Mouse (Mus musculus): ENCODE data around the gene Arhgef3. TPM values are rescaled to one million over a fixed set of nuclear protein-coding genes. Genes with fewer than 3 reads are reported as not detected.

Gene Arhgef3
- polyA plus RNA-seq, 1 experiment from 2014 or later, result 2.9 TPM

DNA sequence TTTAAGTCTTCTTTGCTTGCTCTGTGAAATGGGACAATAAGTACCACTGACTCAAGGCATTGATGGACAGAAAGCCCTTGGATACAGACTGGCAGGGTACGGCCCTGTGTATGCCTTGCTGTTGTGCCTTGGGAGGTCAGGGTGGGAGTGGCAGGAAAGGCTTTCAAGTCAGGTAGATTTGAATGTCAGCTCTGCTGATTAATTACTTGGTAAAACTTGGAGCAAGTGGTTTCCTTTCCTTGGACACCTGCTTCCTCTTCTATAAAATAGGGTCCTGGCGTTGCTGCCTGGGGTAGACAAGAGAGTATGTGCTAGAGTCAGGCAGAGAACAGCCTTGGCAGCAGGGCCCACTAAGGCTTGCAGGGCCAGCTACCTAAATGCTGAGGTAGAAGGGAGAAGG, 233.4 kb downstream of the Arhgef3 start:
- Histone ChIP-seq H3K9me3 (ENCODE audit: control insufficient read depth, low read length) (no peaks in the 10 kb centered on the region), H3K27ac (ENCODE audit: low read depth, low read length) (no peak overlapping the region), H3K4me1 (replicated peaks; ENCODE audit: control insufficient read depth, insufficient read depth, low read length) (no peaks in the 10 kb centered on the region), H3K4me3 (ENCODE audit: low read depth, low read length) (no peak overlapping the region), H3K9ac (ENCODE audit: low read length) (no peak overlapping the region), H3K36me3 (ENCODE audit: control insufficient read depth, insufficient read depth, low read length) (no peaks in the 10 kb centered on the region), H3K27me3 (ENCODE audit: control insufficient read depth, insufficient read depth, low read length) (no peaks in the 10 kb centered on the region), H3K4me2 (ENCODE audit: low read depth, low read length, severe bottlenecking) (no peak overlapping the region)
- ATAC-seq (replicated peaks; ENCODE audit: low FRiP score) (no peak), DNase-seq (ENCODE audit: low spot score) (no peak)
- 96% methylated on average over 2 of the region's 2 CpGs for WGBS

DNA sequence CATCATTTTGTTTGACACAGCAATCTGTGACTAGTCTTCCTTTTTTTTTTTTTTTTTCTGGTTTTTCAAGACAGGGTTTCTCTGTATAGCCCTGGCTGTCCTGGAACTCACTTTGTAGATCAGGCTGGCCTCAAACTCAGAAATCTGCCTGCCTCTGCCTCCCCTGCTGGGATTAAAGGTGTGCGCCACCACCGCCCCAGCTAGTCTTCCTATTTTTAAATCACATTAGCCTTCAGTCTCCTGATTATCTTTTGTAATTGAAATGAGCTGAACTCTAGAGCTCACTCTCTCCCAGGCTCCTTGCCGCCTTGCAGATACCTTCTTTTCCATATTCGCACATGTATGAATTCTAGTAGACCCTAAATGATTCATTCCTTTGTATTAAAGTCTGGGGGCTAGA, 234.0 kb downstream of the Arhgef3 start:
- no peak overlapping the region for H3K9ac ChIP-seq (ENCODE audit: low read length)
- no peaks in the 10 kb centered on the region for H3K4me1 ChIP-seq (replicated peaks; ENCODE audit: control insufficient read depth, insufficient read depth, low read length)
- no peaks in the 10 kb centered on the region for H3K9me3 ChIP-seq (ENCODE audit: control insufficient read depth, low read length)
- H3K4me3 ChIP-seq (ENCODE audit: low read depth, low read length), result no peak overlapping the region
- DNase-seq (ENCODE audit: low spot score) (no peak), ATAC-seq (replicated peaks; ENCODE audit: low FRiP score) (no peak)
- H3K27me3 ChIP-seq (ENCODE audit: control insufficient read depth, insufficient read depth, low read length), result no peaks in the 10 kb centered on the region
- no peak overlapping the region for H3K27ac ChIP-seq (ENCODE audit: low read depth, low read length)
- no peaks in the 10 kb centered on the region for H3K36me3 ChIP-seq (ENCODE audit: control insufficient read depth, insufficient read depth, low read length)
- no peak overlapping the region for H3K4me2 ChIP-seq (ENCODE audit: low read depth, low read length, severe bottlenecking)
- 87% methylated on average over 4 of the region's 4 CpGs for WGBS

DNA sequence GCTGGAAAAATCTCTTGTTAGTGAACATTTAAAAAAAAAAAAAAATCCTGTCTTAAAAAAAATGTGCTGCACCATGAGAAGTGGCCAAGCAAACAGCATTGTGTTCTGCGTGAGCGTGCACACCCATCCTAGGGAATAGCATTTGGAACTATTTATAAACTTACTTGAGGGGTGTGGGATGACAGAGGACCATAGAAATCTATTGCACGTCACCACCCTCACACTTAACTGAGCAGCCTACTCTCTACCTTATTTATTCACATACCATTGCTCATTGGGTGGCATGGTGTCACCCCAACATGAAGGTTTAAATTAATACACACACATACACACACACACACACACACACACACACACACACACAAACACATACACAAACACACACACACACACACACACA, 234.4 kb downstream of the Arhgef3 start:
- 92% methylated on average over 3 of the region's 3 CpGs for WGBS
- no peak for ATAC-seq (replicated peaks; ENCODE audit: low FRiP score)
- no peaks in the 10 kb centered on the region for H3K36me3 ChIP-seq (ENCODE audit: control insufficient read depth, insufficient read depth, low read length)

DNA sequence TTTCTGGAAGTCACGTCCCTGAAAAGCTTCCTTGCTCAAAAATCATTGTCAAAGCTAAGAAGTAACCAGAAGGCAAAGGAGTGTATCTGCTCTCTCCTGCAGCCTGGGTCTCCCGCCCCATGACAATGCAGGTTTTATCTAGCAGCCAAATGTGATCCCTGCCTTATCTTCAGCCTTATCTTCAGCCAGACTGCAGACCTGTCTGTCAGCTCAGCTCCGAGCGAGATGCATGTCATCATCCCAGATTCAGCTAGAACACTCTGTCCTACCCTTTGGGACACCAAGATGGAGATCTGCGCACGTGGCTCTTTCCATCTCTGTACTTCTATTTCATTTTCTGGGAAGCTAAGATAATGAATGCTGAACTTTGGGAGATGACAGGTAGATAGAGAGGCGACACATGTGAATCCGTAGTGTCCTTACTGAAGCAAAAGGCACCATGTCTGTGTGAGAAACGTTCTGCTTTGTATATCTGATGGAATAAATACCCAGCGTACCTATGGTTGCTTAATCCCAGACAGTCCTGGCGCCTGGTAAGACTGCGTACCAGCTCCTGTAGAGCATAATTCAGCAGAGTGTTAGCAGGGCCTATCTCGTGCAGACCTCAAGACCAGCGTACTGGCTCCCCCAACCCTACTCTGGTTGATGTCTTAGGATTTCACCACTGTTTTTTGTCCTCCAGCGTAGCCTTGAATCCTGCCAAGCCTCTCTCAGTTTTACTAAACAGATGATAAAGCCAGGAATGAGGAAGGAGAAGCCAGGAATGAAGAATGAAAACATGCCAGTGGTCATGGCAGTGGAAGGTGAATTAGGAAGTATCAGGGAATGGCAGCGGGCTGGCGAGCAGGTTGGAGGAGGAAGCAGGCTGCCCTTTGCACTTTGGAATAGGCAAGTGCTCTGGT, 235.4 kb downstream of the Arhgef3 start:
- WGBS, result 91% methylated on average over 17 of the region's 17 CpGs

More for the DNA sequence above, 234.4 kb downstream of the Arhgef3 start:
- Histone ChIP-seq H3K27me3 (ENCODE audit: control insufficient read depth, insufficient read depth, low read length) (no peaks in the 10 kb centered on the region), H3K4me2 (ENCODE audit: low read depth, low read length, severe bottlenecking) (no peak overlapping the region), H3K9me3 (ENCODE audit: control insufficient read depth, low read length) (no peaks in the 10 kb centered on the region), H3K4me3 (ENCODE audit: low read depth, low read length) (no peak overlapping the region), H3K9ac (ENCODE audit: low read length) (no peak overlapping the region), H3K4me1 (replicated peaks; ENCODE audit: control insufficient read depth, insufficient read depth, low read length) (no peaks in the 10 kb centered on the region), H3K27ac (ENCODE audit: low read depth, low read length) (no peak overlapping the region)
- DNase-seq (ENCODE audit: low spot score), result no peak

DNA sequence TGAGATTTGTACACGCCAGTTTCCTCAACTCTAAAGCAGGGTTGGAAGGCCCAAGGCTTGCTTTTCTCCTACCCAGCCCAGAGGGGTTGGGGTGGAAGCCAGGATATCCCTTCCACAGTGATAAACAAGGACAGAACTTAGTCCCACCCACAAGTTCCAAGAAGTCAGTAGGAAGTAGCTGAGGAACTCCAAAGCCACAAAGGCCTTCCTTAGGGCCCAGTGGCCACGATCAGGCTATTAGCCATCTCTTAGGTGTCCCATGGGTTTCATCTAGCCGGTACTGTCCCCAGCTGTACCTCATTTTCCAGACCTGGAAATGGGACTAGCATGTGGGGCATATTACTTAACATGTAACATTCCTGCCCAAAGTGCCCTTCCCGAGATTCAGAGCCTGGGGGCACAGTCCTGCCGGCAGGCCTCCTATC, 236.4 kb downstream of the Arhgef3 start:
- Histone ChIP-seq H3K9me3 (ENCODE audit: control insufficient read depth, low read length) (no peaks in the 10 kb centered on the region), H3K9ac (ENCODE audit: low read length) (no peak overlapping the region), H3K4me1 (replicated peaks; ENCODE audit: control insufficient read depth, insufficient read depth, low read length) (no peaks in the 10 kb centered on the region), H3K27ac (ENCODE audit: low read depth, low read length) (no peak overlapping the region), H3K36me3 (ENCODE audit: control insufficient read depth, insufficient read depth, low read length) (no peaks in the 10 kb centered on the region), H3K4me3 (ENCODE audit: low read depth, low read length) (no peak overlapping the region), H3K27me3 (ENCODE audit: control insufficient read depth, insufficient read depth, low read length) (no peaks in the 10 kb centered on the region), H3K4me2 (ENCODE audit: low read depth, low read length, severe bottlenecking) (no peak overlapping the region)
- no peak for DNase-seq (ENCODE audit: low spot score)
- WGBS, result 76% methylated on average over 5 of the region's 5 CpGs
- ATAC-seq (replicated peaks; ENCODE audit: low FRiP score), result no peak

More for the DNA sequence above, 235.4 kb downstream of the Arhgef3 start:
- DNase-seq (ENCODE audit: low spot score) (no peak), ATAC-seq (replicated peaks; ENCODE audit: low FRiP score) (no peak)
- Histone ChIP-seq H3K27me3 (ENCODE audit: control insufficient read depth, insufficient read depth, low read length) (no peaks in the 10 kb centered on the region), H3K27ac (ENCODE audit: low read depth, low read length) (no peak overlapping the region), H3K9me3 (ENCODE audit: control insufficient read depth, low read length) (no peaks in the 10 kb centered on the region), H3K9ac (ENCODE audit: low read length) (no peak overlapping the region), H3K4me1 (replicated peaks; ENCODE audit: control insufficient read depth, insufficient read depth, low read length) (no peaks in the 10 kb centered on the region), H3K4me3 (ENCODE audit: low read depth, low read length) (no peak overlapping the region), H3K36me3 (ENCODE audit: control insufficient read depth, insufficient read depth, low read length) (no peaks in the 10 kb centered on the region), H3K4me2 (ENCODE audit: low read depth, low read length, severe bottlenecking) (no peak overlapping the region)

DNA sequence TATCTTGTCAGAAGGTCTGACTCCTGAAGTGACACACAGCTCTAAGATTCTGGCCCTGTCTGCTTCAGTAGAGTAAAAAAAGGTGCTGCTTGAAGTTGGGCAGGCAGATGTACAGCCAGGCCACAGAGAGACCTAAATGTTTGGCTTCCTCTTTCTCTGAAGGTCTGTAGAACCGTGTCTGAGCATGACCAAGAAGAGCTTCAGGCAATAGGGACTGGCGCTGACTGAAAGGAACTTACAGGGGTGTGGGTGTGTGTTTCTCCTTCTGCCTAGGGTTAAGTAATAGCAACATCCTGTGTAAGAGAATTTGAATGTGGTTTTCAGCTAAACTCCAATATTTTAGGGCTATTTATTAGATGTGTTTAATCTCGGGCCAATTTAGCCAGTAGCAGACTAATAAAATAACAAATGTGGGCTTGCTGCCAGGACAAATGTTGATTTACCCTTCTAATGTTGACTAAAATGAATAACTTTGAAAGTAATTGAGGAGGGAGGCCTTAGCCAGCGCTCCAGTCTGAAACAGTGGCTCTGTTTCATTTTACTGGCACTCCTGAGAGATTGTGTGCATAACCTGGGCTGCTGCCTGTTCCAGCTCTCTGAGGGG, 236.9 kb downstream of the Arhgef3 start:
- ATAC-seq (replicated peaks; ENCODE audit: low FRiP score) (no peak), DNase-seq (ENCODE audit: low spot score) (no peak)
- Histone ChIP-seq H3K27me3 (ENCODE audit: control insufficient read depth, insufficient read depth, low read length) (no peaks in the 10 kb centered on the region), H3K4me2 (ENCODE audit: low read depth, low read length, severe bottlenecking) (no peak overlapping the region), H3K9ac (ENCODE audit: low read length) (no peak overlapping the region), H3K4me3 (ENCODE audit: low read depth, low read length) (no peak overlapping the region), H3K36me3 (ENCODE audit: control insufficient read depth, insufficient read depth, low read length) (no peaks in the 10 kb centered on the region), H3K4me1 (replicated peaks; ENCODE audit: control insufficient read depth, insufficient read depth, low read length) (no peaks in the 10 kb centered on the region), H3K27ac (ENCODE audit: low read depth, low read length) (no peak overlapping the region), H3K9me3 (ENCODE audit: control insufficient read depth, low read length) (no peaks in the 10 kb centered on the region)
- 85% methylated on average over 4 of the region's 4 CpGs for WGBS

DNA sequence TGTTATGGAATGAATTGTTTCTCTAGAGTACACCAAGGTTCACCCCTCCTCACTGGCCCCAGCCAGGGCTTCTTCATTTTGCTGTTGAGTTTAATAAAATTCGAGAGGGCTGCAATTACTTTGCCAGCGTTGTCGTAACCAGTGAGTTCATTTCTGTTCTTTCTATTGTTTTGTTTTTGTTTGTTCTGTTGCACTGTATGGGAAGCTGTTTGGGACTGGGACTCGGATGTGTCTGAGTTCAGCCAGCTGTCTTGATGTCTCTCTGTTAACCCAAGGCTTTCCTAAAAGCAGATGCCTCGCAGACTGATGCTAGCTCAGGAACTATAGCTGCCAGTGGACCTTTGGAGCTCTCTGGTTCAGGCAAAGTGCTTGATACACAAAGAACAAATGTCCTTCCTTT, 237.8 kb downstream of the Arhgef3 start:
- Histone ChIP-seq H3K36me3 (ENCODE audit: control insufficient read depth, insufficient read depth, low read length) (no peaks in the 10 kb centered on the region), H3K9ac (ENCODE audit: low read length) (no peak overlapping the region), H3K4me2 (ENCODE audit: low read depth, low read length, severe bottlenecking) (no peak overlapping the region), H3K4me3 (ENCODE audit: low read depth, low read length) (no peak overlapping the region), H3K27me3 (ENCODE audit: control insufficient read depth, insufficient read depth, low read length) (no peaks in the 10 kb centered on the region), H3K27ac (ENCODE audit: low read depth, low read length) (no peak overlapping the region), H3K9me3 (ENCODE audit: control insufficient read depth, low read length) (no peaks in the 10 kb centered on the region), H3K4me1 (replicated peaks; ENCODE audit: control insufficient read depth, insufficient read depth, low read length) (no peaks in the 10 kb centered on the region)
- 87% methylated on average over 5 of the region's 5 CpGs for WGBS
- ATAC-seq (replicated peaks; ENCODE audit: low FRiP score) (no peak), DNase-seq (ENCODE audit: low spot score) (no peak)

DNA sequence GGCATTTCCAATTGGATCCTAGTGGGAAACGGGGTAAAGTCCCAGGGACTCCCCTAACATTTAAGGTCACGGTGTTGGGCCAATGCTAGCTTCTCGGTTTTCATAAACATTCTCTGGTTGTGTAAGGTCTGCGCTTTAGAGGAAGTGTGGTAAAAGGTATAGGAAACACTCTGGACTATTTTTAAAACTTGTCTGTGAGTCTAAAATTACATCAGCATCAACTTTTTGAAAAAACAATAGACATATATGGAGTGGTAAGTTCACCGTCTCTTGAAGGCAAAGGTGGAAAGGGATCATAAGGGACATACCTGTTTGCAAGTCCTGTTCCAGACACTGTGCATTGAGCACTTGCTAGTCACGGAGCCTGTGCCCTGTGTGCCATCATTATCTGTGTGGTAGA, 240.5 kb downstream of the Arhgef3 start:
- no peaks in the 10 kb centered on the region for H3K9me3 ChIP-seq (ENCODE audit: control insufficient read depth, low read length)
- no peak overlapping the region for H3K27ac ChIP-seq (ENCODE audit: low read depth, low read length)
- DNase-seq (ENCODE audit: low spot score) (no peak), ATAC-seq (replicated peaks; ENCODE audit: low FRiP score) (no peak)
- no peaks in the 10 kb centered on the region for H3K27me3 ChIP-seq (ENCODE audit: control insufficient read depth, insufficient read depth, low read length)
- no peaks in the 10 kb centered on the region for H3K4me1 ChIP-seq (replicated peaks; ENCODE audit: control insufficient read depth, insufficient read depth, low read length)
- H3K4me3 ChIP-seq (ENCODE audit: low read depth, low read length), result no peak overlapping the region
- no peak overlapping the region for H3K4me2 ChIP-seq (ENCODE audit: low read depth, low read length, severe bottlenecking)
- no peak overlapping the region for H3K9ac ChIP-seq (ENCODE audit: low read length)
- H3K36me3 ChIP-seq (ENCODE audit: control insufficient read depth, insufficient read depth, low read length), result no peaks in the 10 kb centered on the region
- 91% methylated on average over 6 of the region's 6 CpGs for WGBS
